Mouse (Mus musculus): Measurements from ENCODE around the gene Capza1.
"Not testable (repeated sequence)": the region's sequence is repeated elsewhere in the genome, so short reads cannot be mapped to it uniquely, and the experiment has no call there.

Gene Capza1

DNA sequence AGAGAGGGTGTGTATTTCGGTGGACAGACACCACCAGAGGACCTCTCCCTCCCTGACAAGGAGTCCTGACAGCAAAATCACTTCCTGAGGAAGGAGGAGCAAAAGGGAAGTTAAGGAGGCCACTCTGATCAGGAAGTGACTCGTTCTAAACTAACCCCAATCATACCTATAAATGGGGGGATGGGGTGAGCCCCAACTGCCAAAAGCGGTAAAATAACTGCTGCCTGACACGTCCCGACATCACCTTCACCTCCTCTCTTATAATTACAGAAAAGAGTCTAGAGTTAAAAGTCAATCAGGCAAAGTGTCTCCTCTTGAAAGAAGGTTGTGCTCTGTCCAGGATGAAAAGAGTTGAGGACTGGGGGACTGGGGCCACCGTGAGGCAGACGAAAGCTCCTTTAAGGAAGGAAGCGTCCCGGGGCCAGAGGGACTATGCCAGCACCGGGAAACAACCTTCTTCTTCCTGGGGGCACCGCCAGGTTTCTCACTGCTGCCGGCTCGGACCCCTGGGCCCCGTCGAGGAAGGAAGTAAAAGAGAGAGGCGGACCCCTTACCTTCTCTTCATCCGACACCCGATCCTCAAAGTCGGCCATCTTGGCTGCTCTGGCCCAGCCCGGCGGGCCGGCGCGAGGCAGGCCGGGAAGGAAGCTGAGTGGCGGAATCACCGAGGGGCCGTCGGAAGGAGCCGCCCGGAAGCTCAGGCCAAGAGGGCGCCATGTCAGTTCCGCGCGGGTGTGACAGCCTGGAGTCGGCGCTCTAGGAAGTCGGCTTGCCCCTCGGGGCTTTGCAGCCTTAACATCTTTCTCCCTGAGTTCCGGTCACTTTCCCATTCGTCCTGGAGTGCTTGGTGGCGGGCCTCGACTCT lies at the start of gene Capza1, which contains the start of gene St7l:
Gene Capza1, minus strand, starts transcription at position 720 of the 865 bp plus-strand sequence.
Gene St7l, plus strand, starts transcription at position 220 of the 865 bp plus-strand sequence.
- DNase-seq = peak; percentile 91

DNA sequence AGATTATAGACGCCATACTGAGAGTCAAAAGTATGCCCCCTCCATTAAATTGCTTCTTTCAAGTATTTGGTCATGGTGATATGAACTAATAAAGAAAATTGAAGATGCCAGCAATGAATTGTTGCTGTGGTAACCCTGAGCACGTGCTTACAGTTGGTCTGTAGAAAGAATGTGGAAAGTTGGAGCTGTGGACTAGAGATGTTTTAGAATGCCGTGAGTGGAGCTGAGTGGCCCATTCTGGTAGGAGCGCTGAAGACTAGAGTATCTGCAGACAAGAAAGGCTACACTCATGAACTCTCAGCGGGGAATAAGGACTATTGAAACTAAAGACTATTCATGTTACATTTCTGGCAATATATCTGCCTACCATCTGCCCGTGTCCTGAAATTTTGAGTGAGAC lies 44.9 kb upstream of the Capza1 start:
- DNase-seq = no peak

DNA sequence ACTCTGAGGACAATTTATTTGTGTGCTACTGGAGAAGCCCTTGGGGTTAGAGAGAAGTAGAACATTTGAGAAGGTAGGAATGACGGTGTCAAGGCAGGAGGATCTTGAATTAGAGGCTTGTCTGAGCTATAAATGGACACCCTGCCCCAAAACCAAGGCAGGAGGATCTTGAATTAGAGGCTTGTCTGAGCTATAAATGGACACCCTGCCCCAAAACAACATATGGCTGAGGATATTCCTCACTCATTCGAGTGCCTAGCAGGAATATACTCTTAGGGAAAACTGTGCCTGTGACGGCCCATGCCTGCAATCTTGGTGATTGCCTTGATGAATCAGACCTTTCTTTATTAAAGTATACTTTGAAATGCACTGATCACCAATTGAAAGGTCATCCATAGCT lies 41.7 kb upstream of the Capza1 start:
- DNase-seq = no peak

DNA sequence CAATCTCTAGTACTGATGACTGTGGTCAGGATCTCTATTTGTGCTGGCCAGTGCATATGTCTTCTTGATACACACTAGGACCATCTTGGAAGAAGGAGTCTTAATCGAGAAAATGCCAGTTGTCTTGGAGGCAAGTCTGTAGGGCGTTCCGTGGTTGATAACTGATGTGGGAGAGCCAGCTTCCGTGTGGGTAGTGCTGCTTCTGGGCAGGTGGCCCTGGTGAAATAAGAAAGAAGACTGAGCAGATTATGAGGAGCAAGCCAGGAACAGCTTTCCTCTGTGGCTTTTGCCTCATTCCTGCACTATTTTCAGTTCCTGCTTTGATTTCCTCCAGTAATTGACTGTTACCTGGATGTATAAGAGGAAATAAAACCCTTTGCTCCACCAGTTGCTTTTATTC lies 41.1 kb upstream of the Capza1 start:
- no peak for DNase-seq

DNA sequence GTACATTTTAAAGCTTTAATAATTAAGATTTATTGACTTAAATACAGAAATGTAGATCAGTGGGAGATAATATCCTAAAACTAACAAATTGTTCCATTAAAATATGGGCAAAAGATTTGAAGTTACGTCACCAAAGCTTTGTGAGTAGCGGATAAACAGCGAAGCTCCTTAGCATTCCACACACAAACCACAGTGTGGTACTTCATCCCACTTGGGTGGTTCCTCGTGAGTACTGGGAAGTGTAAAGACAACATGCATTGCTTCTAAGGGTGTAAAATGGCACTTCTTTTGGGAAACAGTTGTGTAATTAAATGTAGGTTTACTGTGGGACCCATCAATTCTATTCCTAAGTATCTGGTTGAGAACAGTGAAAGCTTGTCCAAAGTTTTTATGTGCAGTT lies 36.8 kb upstream of the Capza1 start:
- no peak for DNase-seq

DNA sequence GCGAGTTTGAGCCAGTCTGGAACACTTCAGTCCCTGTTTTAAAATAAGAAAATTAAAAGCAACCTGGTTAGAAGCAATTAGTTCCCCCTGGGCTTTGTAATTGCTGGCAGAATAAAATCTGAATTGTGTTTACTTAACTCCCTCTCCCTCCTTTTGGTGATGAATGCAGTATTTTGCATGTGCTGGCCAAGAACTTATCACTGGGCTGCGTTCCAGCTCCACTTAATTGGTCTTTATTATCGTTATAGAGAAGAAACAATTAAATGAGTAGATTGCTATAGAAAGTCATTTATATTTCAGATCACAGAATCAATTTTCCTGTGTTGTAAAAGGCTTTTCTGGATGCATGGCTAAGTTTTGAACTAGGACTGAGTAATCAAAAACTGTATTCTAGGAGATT lies 31.8 kb upstream of the Capza1 start:
- DNase-seq = no peak

DNA sequence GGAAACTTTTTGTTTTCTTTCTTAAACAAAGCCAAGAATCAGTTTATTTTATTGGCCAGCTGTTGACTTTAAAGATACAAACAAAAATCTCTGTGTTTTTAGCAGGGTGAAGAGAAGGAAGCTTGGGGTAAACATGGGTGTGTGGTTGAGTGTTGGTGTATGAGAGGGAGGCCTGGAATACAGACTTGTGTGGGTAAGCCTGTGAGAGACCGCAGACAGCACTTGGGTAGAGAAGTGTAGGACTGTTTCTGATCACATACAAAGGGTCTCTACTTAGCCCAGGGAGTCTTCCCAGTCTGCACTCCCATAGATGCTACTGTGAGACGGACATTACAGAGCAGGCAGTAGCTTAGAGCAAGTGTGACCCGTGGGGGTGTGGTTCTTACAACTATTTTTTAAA lies 24.3 kb upstream of the Capza1 start:
- no peak for DNase-seq

DNA sequence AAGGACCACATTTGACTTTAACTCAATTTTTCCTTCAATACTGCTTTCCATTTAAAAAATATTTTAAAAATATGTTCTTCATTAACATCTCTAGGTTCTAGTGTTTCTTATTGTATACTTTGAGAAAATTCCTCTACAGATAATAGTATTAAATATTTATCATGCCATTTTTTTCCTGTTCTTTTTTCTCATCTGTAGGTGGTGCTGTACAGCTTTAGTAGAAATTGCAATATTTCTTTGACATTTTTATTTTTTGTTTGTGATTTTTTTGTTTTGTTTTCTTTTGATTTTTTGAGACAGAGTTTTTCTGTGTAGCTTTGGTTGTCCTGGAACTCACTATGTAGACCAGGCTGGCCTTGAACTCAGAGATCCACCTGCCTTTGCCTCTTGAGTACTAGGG lies 5.3 kb upstream of the Capza1 start:
- no peak for DNase-seq

DNA sequence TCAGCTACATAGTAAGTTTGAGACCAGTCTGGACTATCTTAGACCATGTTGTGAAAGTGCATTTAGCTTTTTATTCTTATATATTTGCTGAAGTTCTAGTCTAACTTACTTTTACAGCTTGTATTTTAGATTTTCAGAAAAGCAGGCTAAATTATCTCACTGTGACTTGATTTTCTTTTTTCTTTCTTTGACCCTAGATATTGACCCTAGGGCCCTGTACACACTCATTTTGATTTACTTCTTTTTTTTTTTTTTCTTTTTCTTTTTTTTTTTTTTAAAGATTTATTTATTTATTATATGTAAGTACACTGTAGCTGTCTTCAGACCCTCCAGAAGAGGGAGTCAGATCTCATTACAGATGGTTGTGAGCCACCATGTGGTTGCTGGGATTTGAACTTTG lies 2.4 kb upstream of the Capza1 start:
- not testable (repeated sequence) for DNase-seq

DNA sequence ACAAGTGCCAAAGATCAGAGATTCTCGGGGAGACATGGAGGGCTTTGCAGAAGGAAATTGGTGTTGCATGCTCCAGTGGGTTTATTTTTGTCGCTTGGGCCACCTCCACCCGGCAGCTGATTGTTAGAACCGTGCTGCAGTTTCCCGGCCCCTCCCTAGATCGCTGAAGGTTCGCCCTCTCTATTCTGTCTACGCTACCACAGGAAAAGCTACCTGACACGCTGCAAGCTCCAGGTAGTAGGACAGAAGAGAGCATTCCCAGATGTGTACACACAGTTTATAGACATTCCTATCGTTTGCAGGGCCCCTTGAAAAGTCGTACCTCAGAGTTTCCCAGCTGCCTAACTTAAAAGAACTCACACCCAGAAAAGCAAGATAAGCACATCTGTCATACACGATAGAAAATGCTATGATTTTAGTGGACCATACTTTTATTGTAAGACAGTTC lies 1.1 kb upstream of the Capza1 start:
- DNase-seq = no peak

DNA sequence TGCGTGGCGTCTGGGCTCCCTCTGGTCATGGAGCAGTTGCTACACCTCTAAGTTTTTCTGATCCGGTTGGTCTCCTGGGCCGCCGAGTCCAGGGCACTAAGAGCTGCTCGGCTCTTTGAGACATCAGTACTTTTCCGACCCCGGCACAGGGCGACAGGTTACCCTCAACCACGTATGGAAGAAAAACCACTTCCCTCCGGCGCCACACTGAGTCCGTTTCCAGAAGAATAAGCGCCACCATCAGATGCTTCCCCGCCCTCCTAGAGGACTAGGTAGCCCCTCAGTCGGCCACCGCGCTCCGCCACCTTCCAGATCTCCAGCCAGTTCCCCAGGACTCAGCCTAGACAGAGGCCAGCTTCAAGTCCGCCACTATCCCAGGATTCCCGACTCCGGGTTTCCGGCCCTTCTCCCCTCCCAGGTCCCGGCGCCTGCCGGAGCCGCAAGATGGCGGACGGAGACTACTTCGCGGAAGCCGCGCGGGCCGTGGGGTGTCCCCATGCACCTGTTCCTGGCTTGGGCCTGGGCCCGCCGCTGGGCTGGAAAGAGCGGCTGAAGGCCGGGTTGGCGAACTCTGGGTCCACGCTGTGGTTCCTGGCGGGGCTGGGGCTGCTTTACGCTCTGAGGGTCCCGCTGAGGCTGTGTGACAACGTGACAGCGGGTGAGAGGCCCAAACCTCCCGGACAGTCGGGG lies 491 bp upstream of the Capza1 start:
- peak; percentile 91 for DNase-seq

DNA sequence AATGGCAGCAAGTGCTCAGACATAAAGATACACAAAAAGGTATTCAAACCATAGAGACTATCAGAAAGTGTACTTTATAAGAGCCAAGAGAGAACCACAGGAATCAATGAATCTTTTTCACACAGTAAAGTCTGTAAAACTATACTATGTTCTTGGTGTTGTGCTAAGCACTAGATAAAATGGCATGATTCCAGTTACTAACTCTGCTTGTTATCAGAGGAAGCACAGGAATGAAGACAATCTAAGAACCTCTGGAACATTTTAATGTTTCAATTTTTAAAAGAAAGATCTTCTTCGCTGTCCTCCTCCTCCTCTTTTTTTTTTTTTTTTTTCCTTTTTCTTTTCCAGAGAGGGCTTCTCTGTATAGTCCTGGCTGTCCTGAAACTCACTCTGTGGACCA lies 5.7 kb downstream of the Capza1 start:
- DNase-seq = no peak

DNA sequence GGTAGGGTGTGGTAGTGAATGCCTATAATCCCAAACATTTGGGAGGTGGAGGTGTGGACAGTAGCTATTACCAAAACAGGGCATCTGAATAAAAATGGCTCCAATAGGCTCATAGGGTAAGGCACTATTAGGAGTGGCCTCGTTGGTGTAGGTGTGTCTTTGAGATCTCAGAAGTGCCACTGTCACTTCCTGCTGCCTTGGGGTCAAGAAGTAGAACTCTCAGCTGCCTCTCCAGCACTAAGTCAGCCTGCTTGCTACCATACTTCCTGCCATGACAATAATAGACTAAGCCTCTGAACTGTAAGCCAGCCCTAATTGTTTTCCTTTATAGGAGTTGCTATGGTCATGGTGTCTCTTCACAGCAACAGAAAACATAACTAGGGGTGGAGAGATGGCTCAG lies 8.2 kb downstream of the Capza1 start:
- DNase-seq = no peak

DNA sequence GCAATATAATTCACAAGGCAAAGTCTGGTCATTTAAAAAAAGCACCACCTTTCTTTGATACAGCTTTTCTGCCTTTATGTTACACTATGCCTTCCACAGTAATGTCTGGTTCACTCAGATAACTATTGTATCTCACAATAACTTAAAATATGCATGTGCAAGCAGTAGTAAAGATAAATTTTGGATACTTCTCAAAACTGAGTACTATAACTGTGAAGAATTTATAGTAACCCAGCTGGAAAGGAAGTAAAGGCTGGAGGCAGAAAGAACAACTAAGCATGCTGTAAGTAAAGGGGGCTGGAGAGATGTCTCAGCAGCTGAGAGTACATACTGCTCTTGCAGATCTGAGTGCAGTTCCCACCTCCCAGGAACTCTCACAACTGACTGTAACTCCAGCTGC lies 9.4 kb downstream of the Capza1 start:
- no peak for DNase-seq

DNA sequence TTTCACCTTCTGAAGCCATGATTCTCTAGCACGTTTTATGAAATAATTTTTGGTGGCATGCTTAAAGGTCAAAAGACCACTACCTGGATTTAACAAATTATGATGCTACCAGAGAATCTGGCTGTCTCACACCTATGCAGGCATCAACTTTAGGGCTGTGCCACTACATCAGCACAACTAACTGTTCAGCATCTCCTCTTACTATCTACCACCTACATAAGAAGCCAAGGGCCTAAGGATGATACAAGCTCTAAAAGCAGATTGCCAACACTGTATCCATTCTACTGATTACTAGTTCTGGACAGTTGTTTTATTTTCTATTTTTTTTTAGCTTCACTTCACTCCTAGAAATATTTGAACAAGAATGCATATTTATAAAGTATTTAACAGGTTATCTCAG lies 9.8 kb downstream of the Capza1 start:
- DNase-seq = no peak

DNA sequence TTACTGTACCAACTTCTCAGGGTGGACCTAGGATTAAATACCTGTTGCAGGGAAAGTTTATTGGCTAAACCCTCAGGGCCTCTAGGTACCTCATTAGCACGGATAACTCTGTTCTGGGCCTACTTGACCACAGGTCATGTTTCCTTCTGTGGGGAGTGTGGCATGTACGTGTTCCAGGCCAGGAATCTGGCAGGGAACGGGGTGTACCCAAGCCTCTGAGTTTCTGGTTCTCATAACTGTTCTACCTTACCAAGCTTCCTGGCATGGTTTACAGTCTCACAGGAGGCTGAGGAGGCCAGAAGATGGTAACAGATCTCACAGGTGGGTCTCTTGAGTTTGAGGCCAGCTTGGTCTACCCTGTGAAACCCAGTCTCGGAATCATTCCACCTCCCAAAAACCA lies 17.7 kb downstream of the Capza1 start:
- no peak for DNase-seq

DNA sequence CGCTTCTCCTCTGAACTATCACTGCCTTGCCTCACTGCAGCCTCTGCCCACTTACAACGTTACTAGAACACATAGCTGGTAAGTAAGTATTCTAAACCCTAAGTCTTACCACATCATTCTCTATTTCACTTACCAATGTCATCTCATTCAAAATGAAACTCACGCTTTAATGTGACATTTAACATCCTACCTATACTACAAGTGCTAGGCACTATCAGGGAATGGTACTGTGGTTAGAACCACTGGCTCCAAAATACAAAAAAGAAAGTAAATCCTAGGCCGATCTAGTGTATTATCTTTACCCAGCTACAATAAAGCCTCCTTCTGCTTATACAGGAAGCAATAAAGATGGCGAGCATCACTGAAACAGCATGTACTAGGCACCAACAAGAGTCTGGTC lies 23.3 kb downstream of the Capza1 start:
- no peak for DNase-seq

DNA sequence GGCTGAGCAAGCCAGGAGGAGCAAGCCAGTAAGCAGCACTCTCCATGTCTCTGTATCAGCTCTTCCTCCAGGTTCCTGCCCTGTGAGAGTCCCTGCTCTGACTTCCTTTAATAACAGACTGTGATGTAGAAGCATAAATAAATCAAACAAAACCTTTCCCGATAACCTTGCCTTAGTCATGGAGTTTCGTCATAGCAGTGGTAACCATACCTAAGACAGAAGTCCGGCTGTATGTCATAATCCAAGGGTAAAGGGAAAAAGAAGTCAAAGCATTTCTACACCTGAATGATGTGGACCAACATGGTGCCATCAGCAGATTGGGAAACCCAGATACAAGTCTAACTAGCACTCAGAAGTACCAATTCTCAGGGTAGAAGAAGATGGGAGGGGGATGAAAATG lies 28.5 kb downstream of the Capza1 start:
- DNase-seq = no peak

DNA sequence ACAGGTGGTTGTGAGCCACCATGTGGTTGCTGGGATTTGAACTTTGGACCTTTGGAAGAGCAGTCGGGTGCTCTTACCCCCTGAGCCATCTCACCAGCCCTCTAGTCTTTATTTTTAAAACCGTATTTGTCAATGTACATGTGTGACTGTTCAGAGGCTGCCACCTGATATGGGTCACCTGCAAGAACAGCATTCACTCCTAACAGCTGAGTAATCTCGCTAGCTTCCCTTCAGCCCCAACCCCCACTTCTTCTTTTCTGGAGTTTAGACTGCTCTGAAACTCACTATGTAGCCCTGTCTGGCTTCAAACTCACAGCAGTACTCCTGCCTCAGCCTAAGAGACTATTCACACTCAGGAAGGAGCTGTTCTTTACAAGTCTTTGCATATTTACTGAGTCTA lies 41.9 kb downstream of the Capza1 start:
- no peak for DNase-seq

DNA sequence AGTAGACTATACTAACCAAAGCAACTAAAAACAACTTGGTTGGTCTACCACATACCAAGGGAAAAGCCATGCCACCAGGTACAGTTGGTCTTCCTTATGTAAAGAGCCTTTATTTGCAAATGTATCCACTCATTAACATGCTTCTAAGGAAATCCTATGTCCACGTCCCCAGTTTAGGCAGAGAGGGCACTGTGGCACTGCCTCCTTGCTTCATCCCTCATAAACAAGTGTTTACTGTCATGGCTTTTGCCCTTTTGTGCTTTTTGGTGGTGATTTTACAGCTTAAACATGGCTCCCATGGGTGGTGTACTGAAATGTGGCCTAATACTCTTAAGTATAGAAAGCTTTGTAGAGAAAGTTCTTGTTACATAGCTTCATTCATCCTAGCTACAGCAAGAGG lies 43.9 kb downstream of the Capza1 start:
- no peak for DNase-seq

DNA sequence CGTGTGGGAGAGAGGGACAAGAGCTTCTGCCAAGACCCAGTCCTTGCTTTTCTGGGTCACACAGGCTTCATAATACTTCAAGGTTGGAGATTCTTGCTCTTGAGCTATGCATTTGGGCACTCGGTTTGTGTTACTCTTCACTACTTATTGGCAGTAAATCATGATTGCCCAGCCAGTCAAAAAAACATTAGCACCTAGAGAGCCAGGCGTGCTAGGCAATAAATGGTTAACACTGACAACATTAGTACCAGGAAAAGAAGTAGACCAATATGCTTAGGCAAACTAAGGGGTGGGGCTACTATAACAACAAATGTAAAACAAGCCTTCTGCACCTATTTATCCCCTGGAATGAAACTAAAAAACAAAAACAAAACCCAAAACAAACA lies 45.6 kb downstream of the Capza1 start:
- no peak for DNase-seq

DNA sequence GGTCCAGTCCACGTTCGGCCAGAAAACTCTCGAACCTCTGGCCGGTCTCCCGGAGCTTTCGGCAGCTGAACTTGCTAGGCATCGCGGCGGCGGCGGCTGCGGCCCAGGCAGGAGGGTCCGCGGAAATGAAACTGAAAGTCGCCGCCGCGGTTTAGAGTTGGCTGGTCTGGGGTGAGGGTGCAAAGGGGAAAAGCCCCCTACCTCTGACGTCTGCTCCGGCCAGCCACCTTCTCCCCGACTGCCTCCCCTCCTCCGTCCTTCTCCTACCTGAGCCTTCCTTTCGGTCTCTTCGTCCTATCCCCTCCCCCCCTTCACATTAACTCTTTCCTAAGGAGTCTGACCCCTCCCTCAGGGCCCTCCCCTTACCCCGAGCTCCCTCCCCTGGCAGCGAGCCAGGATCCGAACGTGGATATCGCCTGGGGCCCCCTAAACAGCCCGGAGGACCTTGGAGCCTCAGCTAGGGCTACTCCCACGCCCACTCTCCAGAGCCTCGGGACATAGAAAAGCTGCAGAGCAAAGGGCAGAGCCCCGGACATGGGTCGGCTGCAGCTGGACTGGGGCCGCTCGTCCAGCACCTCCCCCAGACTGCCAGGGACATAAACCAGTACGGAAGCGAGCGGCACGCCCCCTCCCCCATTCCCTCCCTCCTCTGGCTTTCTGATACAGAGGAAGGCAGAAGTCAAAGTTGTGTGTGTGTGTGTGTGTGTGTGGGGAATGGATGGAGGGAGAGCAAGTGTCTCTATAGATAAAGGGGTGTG lies 46.1 kb downstream of the Capza1 start, which contains the start of gene Mov10:
Gene Mov10, minus strand, starts transcription at position 573 of the 758 bp plus-strand sequence.
- DNase-seq = peak; percentile 71

DNA sequence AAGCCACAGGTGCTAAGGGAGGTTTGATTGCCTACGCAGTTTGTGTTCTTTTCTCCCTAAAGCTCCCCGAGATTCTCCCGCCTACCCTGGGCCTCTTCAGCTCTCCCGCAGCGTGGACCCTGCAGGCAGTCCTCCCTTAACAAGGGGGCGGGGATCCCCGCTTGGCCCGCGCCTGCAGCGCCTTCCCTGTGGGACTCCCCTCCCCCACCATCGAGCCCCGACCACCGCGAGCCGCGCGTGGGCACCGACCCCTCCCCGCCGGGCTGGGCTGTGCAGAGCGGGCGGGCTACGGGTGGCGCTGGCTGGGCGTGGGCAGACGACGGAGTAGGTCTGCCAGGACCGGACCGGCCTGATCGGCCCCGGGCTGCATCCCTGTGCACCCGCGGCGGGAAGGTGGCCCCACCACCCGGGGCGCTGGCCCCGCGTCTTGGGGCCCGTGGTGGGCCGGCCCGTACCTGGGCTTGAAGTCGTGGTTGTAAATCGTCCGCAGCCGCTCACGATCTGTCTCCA lies 46.8 kb downstream of the Capza1 start:
- DNase-seq = peak; percentile 55
